In the genomic region with DNA sequence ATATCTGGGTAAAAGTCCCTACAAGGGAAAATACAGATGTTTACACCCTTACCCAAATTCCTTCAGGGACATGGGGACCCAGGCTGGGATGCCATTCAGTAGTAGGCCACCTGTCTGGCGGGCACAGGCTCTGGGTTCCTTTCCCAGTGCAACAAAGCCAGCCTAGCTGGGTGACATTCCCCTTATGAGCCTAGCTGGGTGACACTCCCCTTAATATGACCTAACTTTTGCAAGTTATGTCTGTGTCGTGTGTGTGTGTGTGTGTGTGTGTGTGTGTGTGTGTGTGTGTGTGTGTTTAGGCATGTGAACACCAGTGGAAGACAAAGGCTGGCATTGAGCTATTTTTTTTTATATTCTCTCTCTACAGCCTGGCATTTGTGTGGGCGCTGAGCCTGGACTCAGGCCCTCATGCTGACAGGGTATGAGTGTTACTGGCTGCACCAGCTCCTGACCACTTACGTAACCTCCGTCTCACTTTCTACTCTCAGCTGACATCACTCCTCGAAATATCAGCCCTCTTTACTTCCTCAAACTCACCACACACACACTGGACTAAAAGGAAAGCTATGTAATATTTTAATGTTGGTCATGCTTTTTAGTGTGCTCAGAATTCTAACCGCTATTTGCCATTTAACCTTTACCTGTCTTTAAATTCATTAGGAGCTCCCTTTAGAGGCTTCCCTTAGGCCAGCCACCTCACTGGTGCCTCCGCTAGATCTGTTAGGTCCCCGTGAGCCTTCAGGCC, we compare ENCODE assay signal across 8 mouse cellular contexts. TPM values are rescaled to one million over a fixed set of nuclear protein-coding genes. Genes with fewer than 3 reads are reported as not detected.
DNase-seq lines count a peak whose midpoint lies in the region; ATAC-seq and TF ChIP-seq lines count a peak whose summit lies in the region.

No protein-coding gene starts in this region.

- peak; percentile 17 for DNase-seq in kidney, adult 9 months
- peak; percentile 80 for DNase-seq in heart, postnatal 0 days (ENCODE audit: low spot score)
- no peak for DNase-seq in urinary bladder, postnatal 4 days (ENCODE audit: low spot score in 2 of 2)
- no peak for DNase-seq in kidney, postnatal 4 days
- DNase-seq in ovary, postnatal 10 days (ENCODE audit: low spot score) = no peak

- H3K4me3 ChIP-seq in kidney, embryonic 16.5 days (ENCODE audit: low read length) = no peak overlapping the region
- H3K4me3 ChIP-seq in heart, postnatal 0 days (ENCODE audit: low read depth, low read length) = no peak overlapping the region

- H3K9me3 ChIP-seq in kidney, embryonic 16.5 days (ENCODE audit: low read length) = no peaks in the 10 kb centered on the region
- H3K9me3 ChIP-seq in heart, postnatal 0 days (replicated peaks; ENCODE audit: control insufficient read depth, low read length) = no peaks in the 10 kb centered on the region

- H3K4me2 ChIP-seq in kidney, embryonic 16.5 days (replicated peaks; ENCODE audit: low read depth, low read length) = no peak overlapping the region
- peak overlapping the region; percentile 18; the same call in 1 of the 2 replicates for H3K4me2 ChIP-seq in heart, postnatal 0 days (ENCODE audit: low read depth, low read length)

- 0 out of 2 replicates have a peak, but pooled peaks cover 5% of the 10 kb centered on the region for H3K4me1 ChIP-seq in kidney, embryonic 16.5 days (ENCODE audit: insufficient read depth, low read length)
- peaks cover 5% of the 10 kb centered on the region; the same call in 1 of the 2 replicates for H3K4me1 ChIP-seq in heart, postnatal 0 days (ENCODE audit: control insufficient read depth, insufficient read depth)

- no peak for ATAC-seq in kidney, embryonic 16.5 days (ENCODE audit: low FRiP score, low TSS enrichment)
- peak; percentile 44 for ATAC-seq in activated CD4-positive, CD25-positive, alpha-beta regulatory T cell, adult 4 months
- ATAC-seq in heart, postnatal 0 days (ENCODE audit: insufficient read depth, low read depth) = peak; percentile 90
- peak; percentile 94 for ATAC-seq in megakaryocyte, adult 5-6 weeks (ENCODE audit: poor library complexity, severe bottlenecking)

- TF ChIP-seq EP300 in heart, postnatal 0 days (IDR thresholded peaks at IDR 0.05; ENCODE audit: low read depth) = no peak

- H3K9ac ChIP-seq in kidney, embryonic 16.5 days (replicated peaks; ENCODE audit: low read length) = no peak overlapping the region
- H3K9ac ChIP-seq in heart, postnatal 0 days (replicated peaks; ENCODE audit: low read depth, low read length) = 0 out of 2 replicates have a peak overlapping the region, but pooled peaks have one; percentile 5

- H3K27me3 ChIP-seq in kidney, embryonic 16.5 days (ENCODE audit: insufficient read depth, low read length) = no peaks in the 10 kb centered on the region
- no peaks in the 10 kb centered on the region for H3K27me3 ChIP-seq in heart, postnatal 0 days (ENCODE audit: control insufficient read depth, insufficient read depth, low read length)

- WGBS in kidney, embryonic 16.5 days = 77% methylated on average over 9 of the region's 9 CpGs
- 53% methylated on average over 9 of the region's 9 CpGs for WGBS in heart, postnatal 0 days

- no peaks in the 10 kb centered on the region for H3K36me3 ChIP-seq in kidney, embryonic 16.5 days (ENCODE audit: insufficient read depth, low read length)
- no peaks in the 10 kb centered on the region for H3K36me3 ChIP-seq in heart, postnatal 0 days (replicated peaks; ENCODE audit: control insufficient read depth, insufficient read depth, low read length)

- no peak overlapping the region for H3K27ac ChIP-seq in kidney, embryonic 16.5 days (ENCODE audit: low read length)
- H3K27ac ChIP-seq in heart, postnatal 0 days (ENCODE audit: low read depth) = peak overlapping the region; percentile 76

- no peak for TF ChIP-seq CTCF in heart, postnatal 0 days (IDR thresholded peaks at IDR 0.05; ENCODE audit: low read depth)

RNA-seq across cellular contexts. Expression of a gene that starts 5.8 kb away (rescaled TPM):
- polyA plus RNA-seq in kidney, embryonic 16.5 days (2015; fragmentation: Nextera tagmentation; extraction: Ambion mirVana) = 0.11 TPM in 1 of 2 replicates, not detected in the other
- polyA plus RNA-seq in activated CD4-positive, CD25-positive, alpha-beta regulatory T cell, adult 4 months (2017; shearing (Covaris generic)) = 10 to 100 TPM; 49.2 to 80.2 TPM
- total RNA-seq in heart, postnatal 0 days (2014; rRNA removed; ENCODE audit: low replicate concordance) = not detected in 2 replicates
- not detected in 2 replicates for polyA plus RNA-seq in heart, postnatal 0 days (2015; fragmentation: Nextera tagmentation; extraction: Ambion mirVana)
- not detected in 2 replicates for total RNA-seq in megakaryocyte, adult 5-6 weeks (2015)
- not detected in 2 replicates for total RNA-seq in megakaryocyte, adult 5-6 weeks (2017)

RNA-seq across cellular contexts. Expression of a gene that starts 37.2 kb away (rescaled TPM):
- 11.2 and 13.9 TPM in 2 replicates for polyA plus RNA-seq in kidney, embryonic 16.5 days (2015; fragmentation: Nextera tagmentation; extraction: Ambion mirVana)
- 10 to 100 TPM; 54.3 to 76.5 TPM for polyA plus RNA-seq in activated CD4-positive, CD25-positive, alpha-beta regulatory T cell, adult 4 months (2017; shearing (Covaris generic))
- 30.9 and 33.9 TPM in 2 replicates for total RNA-seq in heart, postnatal 0 days (2014; rRNA removed; ENCODE audit: low replicate concordance)
- 10.5 and 11.0 TPM in 2 replicates for polyA plus RNA-seq in heart, postnatal 0 days (2015; fragmentation: Nextera tagmentation; extraction: Ambion mirVana)
- total RNA-seq in megakaryocyte, adult 5-6 weeks (2015) = 57.1 and 60.2 TPM in 2 replicates
- total RNA-seq in megakaryocyte, adult 5-6 weeks (2017) = 71.2 and 88.8 TPM in 2 replicates

Comparison
In these comparisons a context has a peak if more than half of its experiments do, and no peak if none do; other contexts are left out.
1. DNase-seq: peak in kidney, adult 9 months (single experiment) and heart, postnatal 0 days (single experiment); none in urinary bladder, postnatal 4 days (0 of 2), kidney, postnatal 4 days (0 of 2) and ovary, postnatal 10 days (single experiment).
2. RNA of a gene that starts 5.8 kb away (polyA plus RNA-seq): 49.2 to 80.2 TPM in activated CD4-positive, CD25-positive, alpha-beta regulatory T cell, adult 4 months; 0.11 TPM in kidney, embryonic 16.5 days and not detected in heart, postnatal 0 days; every median in the first group is over 10 times any median in the second.